In genomic region chr6:39257111-39257571, GRCm38 (mm10) we compare ENCODE assay signal across 8 mouse cellular contexts. TPM values are rescaled to one million over a fixed set of nuclear protein-coding genes. Genes with fewer than 3 reads are reported as not detected.
DNase-seq lines count a peak whose midpoint lies in the region; ATAC-seq and TF ChIP-seq lines count a peak whose summit lies in the region.

No protein-coding gene starts in this region.

- no peaks in the 10 kb centered on the region for H3K36me3 ChIP-seq in heart, embryonic 10.5 days
- H3K36me3 ChIP-seq in kidney, embryonic 14.5 days (ENCODE audit: control insufficient read depth, insufficient read depth, low read length), result no peaks in the 10 kb centered on the region
- H3K36me3 ChIP-seq in small intestine, adult 2 months (ENCODE audit: control insufficient read depth, insufficient read depth, low read length), result peaks cover 2% of the 10 kb centered on the region; the same call in 1 of the 2 replicates

- peaks cover 17% of the 10 kb centered on the region; the same call in 1 of the 2 replicates for H3K27me3 ChIP-seq in heart, embryonic 10.5 days (ENCODE audit: insufficient read depth, poor library complexity, severe bottlenecking)
- H3K27me3 ChIP-seq in kidney, embryonic 14.5 days (ENCODE audit: control insufficient read depth, insufficient read depth, low read length), result peaks cover 7% of the 10 kb centered on the region
- H3K27me3 ChIP-seq in small intestine, adult 2 months (ENCODE audit: control insufficient read depth, insufficient read depth, low read length), result no peaks in the 10 kb centered on the region

- H3K9ac ChIP-seq in kidney, embryonic 14.5 days (ENCODE audit: low read depth, low read length), result peak overlapping the region; percentile 52; the same call in 1 of the 2 replicates

- ATAC-seq in kidney, embryonic 14.5 days (ENCODE audit: low FRiP score, low TSS enrichment), result peak; percentile 33

- TF ChIP-seq CTCF in small intestine, adult 2 months (IDR thresholded peaks at IDR 0.05; ENCODE audit: extremely low read depth, insufficient read length, insufficient replicate concordance, low read depth, low read length), result no peak

- peaks cover 20% of the 10 kb centered on the region for H3K4me1 ChIP-seq in heart, embryonic 10.5 days
- H3K4me1 ChIP-seq in kidney, embryonic 14.5 days (ENCODE audit: control insufficient read depth, insufficient read depth, low read length), result peaks cover 10% of the 10 kb centered on the region; the same call in 1 of the 2 replicates
- peaks cover 28% of the 10 kb centered on the region for H3K4me1 ChIP-seq in small intestine, adult 2 months (ENCODE audit: control insufficient read depth, insufficient read depth, insufficient read length, low read length)

- H3K4me2 ChIP-seq in kidney, embryonic 14.5 days (replicated peaks; ENCODE audit: low read depth, low read length), result peak overlapping the region; percentile 99

- peak overlapping the region; percentile 89 for H3K27ac ChIP-seq in heart, embryonic 10.5 days
- H3K27ac ChIP-seq in kidney, embryonic 14.5 days (ENCODE audit: low read depth, low read length), result peak overlapping the region; percentile 3; the same call in 1 of the 2 replicates
- peak overlapping the region; percentile 83; the same call in 1 of the 2 replicates for H3K27ac ChIP-seq in small intestine, adult 2 months (ENCODE audit: insufficient read depth, low read depth, low read length)

- H3K4me3 ChIP-seq in heart, embryonic 10.5 days, result peak overlapping the region; percentile 69
- peak overlapping the region; percentile 54 for H3K4me3 ChIP-seq in kidney, embryonic 14.5 days (ENCODE audit: low read length)
- peak overlapping the region; percentile 87 for H3K4me3 ChIP-seq in small intestine, adult 2 months (ENCODE audit: low read depth, low read length)

- H3K9me3 ChIP-seq in heart, embryonic 10.5 days, result no peaks in the 10 kb centered on the region
- no peaks in the 10 kb centered on the region for H3K9me3 ChIP-seq in kidney, embryonic 14.5 days (ENCODE audit: control insufficient read depth, low read length)

- 1% methylated on average over 18 of the region's 18 CpGs for WGBS in heart, embryonic 10.5 days
- 1% methylated on average over 18 of the region's 18 CpGs for whole genome bisulfite sequencing in kidney, embryonic 14.5 days
- 8% methylated on average over 18 of the region's 18 CpGs for WGBS in small intestine, adult 2 months

- TF ChIP-seq POLR2A in small intestine, adult 2 months (IDR thresholded peaks at IDR 0.05; ENCODE audit: low read depth, low read length), result no peak

- peak; percentile 26 for DNase-seq in urinary bladder, postnatal 14 days (ENCODE audit: low spot score)
- no peak for DNase-seq in urinary bladder, postnatal 10 days (ENCODE audit: low spot score)
- peak; percentile 35 to 37 for DNase-seq in cerebellum, postnatal 25 days
- DNase-seq in heart, embryonic 10.5 days (ENCODE audit: low spot score), result no peak
- DNase-seq in lung, postnatal 10 days, result peak; percentile 41
- no peak for DNase-seq in gastrocnemius, postnatal 10 days

RNA-seq across cellular contexts. Expression of gene Kdm7a, which starts 50.6 kb away (rescaled TPM):
- polyA plus RNA-seq in heart, embryonic 10.5 days (2016; fragmentation: Nextera tagmentation; extraction: Ambion mirVana), result 4.9 and 5.7 TPM in 2 replicates
- polyA plus RNA-seq in kidney, embryonic 14.5 days (2014; fragmentation: Nextera tagmentation; extraction: Ambion mirVana), result 5.2 and 7.9 TPM in 2 replicates
- polyA plus RNA-seq in small intestine, adult 2 months (2012; rRNA removed), result 1.4 and 3.6 TPM in 2 replicates
- 10 to 100 TPM; 15.8 to 16.3 TPM for total RNA-seq in gastrocnemius, postnatal 10 days (2021)

Comparison
In these comparisons a context has a peak if more than half of its experiments do, and no peak if none do; other contexts are left out.
1. DNase-seq: peak in urinary bladder, postnatal 14 days (single experiment), cerebellum, postnatal 25 days (2 of 2) and lung, postnatal 10 days (single experiment); none in urinary bladder, postnatal 10 days (single experiment), heart, embryonic 10.5 days (single experiment) and gastrocnemius, postnatal 10 days (single experiment).
2. H3K27ac ChIP-seq: peak in every context shown above with its lines; median percentile 89 in heart, embryonic 10.5 days; 83 in small intestine, adult 2 months; 3 in kidney, embryonic 14.5 days.
3. Peak in every context shown above with its lines, with median percentiles within 50 percentile points of each other: H3K4me3 ChIP-seq.